Mouse (Mus musculus) frontal cortex, postnatal 10 days (tissue): ENCODE results near the gene Susd2.

Experiments
- DNase-seq, 2 experiments: peaks; one replicate each; pipeline ENCODE4 v3.0.0; 2022; ENCODE audit warnings: low spot score in 2 of 2, mixed read lengths in 1 of 2

Gene Susd2

DNA sequence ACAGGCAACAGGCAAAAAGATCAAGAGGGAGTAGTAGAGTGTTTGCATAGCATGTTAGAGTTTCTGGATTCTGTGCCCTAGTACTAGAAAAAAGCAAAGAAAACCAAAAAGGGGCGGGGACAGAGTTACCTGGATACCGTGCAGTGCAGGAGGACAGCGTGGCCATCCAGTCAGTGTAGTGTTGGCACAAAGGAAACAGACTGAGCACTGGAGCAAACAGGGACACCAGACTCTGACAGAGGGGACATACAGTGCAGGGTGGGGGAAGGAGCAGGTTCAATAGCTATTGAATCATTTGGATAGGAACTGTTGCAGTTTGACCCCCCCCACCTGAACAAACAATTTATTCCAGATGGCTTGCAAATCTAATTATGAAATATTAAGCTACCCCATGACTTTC lies 16.8 kb downstream of the Susd2 start:
- no peak for DNase-seq

DNA sequence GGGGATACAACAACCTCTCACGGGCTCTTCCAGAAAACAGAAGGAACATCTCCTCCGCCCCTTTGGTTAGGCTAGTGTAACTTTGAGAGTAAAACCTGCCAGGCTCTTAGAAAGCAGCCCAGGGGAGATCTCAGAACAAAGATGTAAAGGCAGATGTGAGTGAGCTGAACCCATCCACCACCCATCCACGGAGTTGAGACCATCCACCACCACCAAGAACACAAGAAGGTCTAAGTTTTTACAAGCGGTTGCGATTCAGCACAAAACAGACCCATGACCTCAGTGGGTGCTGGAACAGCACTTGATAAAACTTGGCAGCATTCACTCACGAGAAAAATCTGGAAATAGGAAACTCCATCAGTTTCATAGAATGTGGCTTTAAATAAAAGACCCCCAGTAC lies 17.9 kb downstream of the Susd2 start:
- DNase-seq, result no peak

DNA sequence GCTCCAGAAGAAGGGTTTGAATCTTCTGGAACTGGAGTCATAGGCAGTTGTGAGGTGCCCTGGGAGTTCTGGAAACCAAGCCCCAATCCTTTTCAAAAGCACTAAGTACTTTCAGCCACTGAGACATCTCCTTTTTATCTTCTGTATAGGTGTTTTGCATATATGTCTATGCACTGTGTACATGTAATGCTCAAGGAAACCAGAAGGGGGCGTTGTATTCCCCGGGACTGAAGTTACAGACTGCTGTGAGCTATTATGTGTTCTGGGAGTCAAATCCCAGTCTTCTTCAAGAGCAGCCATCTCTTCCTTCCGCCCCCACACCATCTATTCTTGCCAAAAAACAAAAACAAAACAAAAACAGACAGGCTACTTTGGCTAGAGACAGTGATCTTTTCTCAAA lies 23.0 kb downstream of the Susd2 start:
- no peak for DNase-seq

DNA sequence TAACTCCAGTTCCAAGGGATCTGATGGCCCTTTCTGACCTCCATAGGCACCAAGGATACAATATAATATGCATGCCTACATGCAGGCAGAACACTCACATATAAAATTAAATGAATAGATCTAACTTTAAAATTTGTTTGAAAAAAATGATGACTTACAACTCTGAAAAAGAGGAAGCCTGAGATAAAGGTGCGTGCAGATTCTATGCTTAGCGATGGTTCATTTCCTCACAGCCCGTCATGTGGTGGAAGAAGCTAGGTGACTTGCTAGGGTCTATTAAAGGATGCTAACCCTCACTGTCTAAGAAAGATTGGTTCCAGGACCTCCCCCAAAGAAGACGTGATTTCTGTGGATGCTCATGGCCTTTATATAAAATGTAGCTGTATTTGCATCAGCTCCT lies 27.8 kb downstream of the Susd2 start:
- DNase-seq, result no peak

DNA sequence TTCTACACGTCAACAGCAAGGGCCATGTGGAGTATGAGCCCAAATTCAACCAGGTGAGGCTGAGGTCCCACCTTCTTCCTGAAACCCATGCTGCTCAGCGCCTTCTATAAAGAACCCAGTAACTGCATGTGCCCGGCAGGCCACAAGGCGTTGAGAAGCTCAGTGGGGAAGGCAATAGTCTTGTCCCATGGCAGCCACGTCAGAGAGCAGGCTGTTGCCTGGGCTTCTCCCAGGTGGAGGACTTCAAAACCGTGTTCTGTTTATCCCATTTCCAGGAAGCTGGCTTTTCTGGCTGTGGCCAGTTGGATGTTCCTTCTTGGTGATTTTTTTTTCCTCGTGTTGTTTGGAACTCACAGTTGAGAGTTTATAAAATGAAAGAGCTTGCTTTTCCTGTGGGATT lies 33.3 kb downstream of the Susd2 start:
- no peak for DNase-seq

DNA sequence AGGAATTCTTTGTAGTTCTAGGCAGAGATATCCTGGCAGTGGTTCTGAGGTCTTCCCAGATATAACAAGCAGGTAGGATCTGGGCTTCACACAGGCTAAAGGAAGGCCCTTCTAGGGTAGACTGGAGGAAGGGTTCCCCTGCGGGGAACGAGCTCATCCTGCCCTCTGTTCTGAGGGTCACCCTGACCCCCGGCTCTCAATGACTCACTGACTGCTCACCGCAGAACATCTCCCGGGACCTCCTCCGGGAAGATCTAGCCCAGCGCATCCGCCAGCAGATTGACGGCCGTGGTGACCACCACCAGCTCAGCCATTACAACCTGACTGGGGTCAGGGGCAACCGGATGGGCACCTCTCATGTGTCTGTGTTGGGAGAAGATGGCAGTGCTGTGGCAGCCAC lies 34.8 kb downstream of the Susd2 start:
- DNase-seq, result no peak

DNA sequence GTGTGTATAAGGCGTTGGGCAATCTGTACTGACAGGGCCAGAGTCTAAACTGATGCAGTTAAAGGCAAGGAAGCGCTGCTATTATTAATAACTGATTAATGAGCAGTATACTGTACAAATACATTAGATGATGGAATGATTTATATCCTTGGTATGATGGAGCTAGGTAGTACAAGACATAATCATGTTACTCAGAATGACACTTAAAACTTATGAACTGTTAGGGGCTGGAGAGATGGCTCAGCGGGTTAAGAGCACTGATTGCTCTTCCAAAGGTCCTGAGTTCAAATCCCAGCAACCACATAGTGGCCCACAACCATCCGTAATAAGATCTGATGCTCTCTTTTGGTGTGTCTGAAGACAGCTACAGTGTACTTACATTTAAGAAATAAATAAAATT lies 36.6 kb downstream of the Susd2 start:
- DNase-seq, result no peak

DNA sequence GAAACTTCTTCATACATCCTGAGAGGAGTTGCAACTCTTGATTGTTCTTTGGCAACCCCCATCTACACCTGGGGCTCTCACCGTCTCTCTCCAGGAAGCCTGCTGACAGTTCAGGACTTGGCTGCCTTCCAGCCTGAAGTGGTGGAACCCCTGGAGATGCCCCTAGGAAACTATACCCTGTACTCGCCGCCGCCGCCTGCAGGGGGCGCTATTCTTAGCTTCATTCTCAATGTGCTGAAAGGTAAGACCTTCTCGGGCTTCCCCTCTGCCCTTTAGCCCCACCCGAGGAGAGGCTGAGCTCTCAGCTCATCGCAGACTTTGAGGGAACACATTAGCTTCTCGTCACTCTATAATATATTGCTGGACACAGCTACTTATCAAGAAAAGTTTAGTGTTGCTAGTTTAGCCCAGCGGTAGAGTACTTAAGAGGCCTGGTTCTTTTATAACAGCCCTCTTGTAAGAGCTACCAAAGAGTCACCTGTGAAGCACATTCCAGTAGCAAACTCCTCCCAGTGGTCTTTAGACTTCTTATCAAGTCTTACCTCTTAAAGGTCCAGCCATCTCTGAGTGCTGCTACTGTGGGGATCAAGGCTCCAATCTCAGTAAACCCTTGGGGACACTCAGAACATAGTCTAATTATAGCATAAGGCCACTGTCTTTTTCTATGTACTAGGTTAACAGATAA lies 38.5 kb downstream of the Susd2 start:
- no peak for DNase-seq

DNA sequence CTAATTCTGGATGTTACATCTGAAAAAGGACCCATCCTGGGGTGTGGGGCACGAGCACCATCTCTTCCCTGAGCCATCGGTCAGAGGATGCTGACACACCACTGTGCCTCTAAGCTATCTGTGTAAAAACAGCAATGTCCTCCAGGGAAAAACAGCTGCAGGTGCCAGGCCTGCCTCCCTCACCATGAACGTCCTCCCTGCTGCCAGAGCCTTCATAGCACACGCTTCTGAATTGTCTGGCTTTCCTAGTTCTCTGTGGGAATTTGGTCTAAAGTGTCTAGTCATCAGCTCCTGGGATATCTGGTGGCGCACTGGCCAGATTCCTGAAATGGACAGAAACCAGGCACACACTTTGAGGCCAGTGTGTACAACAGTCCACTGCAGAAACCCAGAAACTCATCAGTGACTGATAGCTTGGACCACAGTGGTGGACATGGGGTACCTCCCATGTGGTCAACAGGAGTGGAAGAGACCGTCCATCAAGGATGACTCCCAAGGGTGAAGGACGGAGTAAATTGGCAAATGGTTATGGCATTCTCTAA lies 43.5 kb downstream of the Susd2 start:
- DNase-seq, result no peak

DNA sequence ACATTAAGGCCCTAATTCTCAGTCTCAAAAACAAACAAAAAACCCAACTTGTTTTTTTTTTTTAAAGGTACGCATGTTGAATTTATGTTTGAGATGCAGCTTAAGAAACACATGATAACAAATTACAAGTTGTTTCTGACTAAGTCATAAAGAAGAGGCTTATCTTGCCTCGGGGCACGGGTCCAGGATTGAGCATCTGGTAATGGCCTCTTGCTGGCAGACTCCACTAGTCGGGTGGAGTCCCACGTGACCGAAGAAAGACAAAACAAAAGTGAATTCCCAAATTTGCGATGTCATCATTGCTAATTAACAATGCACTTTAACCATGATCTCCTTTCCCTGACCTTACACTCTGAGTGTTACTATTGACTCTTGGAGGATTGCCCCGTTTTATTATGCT lies 47.8 kb downstream of the Susd2 start:
- DNase-seq, result no peak

DNA sequence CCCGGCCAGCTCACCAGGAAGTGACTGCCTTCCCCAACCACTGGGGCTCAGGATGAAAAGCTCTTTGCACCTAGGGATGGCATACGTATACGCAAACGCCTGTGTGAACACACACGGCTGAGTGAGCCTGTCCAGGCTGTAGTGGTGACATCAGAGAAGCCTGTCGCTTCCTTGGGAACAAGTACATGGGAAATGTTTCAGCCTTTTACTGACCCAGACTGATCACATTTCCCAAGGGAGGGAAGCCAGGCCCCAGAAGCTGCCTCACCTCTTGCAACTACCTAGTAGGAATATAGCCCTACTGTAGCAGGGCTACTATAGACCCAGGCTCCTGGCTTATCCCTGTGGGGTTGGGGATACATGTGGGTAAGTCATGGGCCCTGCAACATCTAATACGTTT lies 51.2 kb downstream of the Susd2 start:
- no peak for DNase-seq

DNA sequence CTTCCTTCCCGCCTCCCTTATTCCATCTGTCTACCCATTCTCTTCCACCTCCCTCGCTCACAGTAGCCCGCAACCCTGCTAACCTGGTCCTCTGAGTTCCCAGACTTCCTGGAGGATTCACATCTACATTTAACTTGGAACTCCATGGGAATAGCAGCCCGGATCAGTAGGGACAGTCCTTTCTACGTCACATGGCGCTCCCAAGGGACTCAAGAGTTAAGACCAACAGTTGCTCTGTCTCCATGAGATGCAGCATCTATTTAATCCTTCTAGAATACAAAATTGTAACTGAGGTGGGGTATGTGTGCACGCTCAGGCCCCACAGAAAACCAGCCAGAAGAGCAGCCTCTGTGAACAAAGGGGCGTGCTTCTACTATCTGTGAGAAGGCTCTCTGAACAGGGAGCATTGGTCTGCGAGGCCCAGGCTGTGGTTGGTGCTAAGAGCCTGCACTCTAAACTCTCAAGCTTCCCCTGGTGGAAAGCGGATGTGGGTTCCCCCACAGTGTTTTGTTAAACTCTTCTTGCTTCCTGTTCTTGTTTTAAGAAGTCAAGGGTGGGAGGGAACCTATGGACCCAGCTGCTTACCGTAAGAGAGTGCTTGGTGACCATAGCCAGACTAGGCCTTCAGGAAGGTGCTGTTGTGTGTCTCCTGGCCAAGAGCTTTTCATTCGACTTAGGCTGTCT lies 52.5 kb downstream of the Susd2 start:
- peak in 1 of 2 experiments; percentile 17 for DNase-seq

DNA sequence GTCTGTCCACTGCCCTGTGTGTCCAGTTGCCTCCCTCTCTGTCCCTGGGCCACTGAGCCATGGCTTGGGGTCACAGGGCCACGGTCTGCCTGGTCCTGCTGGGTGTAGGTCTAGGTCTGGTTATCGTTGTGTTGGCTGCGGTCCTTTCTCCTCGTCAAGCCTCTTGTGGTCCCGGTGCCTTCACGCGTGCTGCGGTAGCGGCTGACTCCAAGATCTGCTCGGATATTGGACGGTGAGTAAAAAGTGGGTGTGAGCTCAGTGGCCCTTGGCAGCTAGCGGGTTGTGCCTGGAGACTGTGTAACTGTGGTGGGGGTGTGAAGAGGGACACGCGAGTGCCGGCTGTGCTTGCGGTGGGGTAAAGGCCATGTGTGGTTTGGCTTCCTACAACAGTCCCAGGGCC lies 54.2 kb downstream of the Susd2 start:
- DNase-seq, result no peak

DNA sequence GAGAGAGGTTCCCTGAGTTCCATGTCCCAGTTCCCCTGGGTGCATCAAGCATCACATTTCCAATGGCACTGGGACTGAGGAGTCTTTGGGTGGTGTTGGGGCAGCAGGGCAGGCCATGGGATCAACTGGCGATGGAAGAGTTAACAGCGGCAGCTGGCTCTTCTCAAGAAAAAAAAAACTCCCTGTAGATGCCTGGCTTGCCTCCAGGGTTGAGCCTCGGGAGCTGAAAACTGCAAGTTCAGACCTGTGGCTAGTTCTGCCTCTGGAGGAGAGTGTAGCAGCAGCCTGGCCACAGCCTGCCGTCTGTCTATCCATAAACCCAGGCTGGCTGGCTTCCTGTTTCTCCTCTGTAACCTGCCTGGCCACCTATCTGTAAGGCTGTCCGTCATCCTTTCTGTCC lies 54.7 kb downstream of the Susd2 start, which contains the start of gene Ggt5:
Gene Ggt5, plus strand, starts transcription at position 212 of the 400 bp plus-strand sequence.
- peak in 1 of 2 experiments; percentile 18 for DNase-seq

DNA sequence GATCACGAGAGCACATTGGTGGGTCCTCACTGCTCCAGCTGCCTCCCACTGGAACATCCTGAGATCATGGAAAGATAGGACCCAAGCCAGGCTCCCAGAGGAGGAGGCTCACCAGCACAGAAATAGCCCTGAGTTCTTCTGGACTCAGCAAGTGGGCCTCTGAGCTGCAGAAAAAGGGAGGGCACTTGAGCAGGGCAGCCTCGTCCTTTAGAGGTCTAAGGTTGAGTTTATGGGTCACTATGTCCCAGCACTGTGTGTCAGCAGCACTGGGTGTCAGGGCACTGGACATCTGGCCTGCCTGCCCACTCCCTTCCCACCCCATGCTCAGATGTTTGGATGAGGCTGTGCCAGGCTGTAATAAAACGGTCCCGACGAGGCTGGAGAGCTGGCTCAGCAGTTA lies 55.5 kb downstream of the Susd2 start:
- no peak for DNase-seq

DNA sequence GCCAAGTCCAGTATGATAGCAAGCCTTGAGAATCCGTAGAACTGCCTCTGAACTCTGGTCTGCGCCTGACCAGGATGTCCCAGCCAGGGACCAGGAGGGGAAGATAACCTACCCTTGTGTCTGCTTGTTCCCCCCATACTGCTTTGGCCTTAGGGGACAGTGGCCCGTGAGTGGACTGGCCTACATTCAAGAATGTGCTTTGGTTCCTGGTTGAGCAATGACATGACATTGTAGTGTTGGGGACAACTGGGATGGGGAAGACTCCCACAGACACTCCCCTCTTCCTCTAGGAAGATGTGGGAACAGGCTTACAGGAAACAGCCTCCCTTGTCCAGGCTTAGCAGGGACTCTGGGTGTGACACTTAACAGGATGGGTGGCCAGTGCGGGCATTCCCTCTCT lies 56.0 kb downstream of the Susd2 start:
- DNase-seq, result no peak
